Mouse (Mus musculus) retina, embryonic 14.5 days (tissue): ENCODE measurements around the gene Hist1h4a.
A peak's percentile ranks its signal among the peaks of the same experiment; 100 is the strongest.
"Not testable (repeated sequence)": the region's sequence is repeated elsewhere in the genome, so short reads cannot be mapped to it uniquely, and the experiment has no call there.

Experiments
- DNase-seq: peaks from one replicate; pipeline ENCODE4 v3.0.0-alpha.2; 2015; ENCODE audit warnings: low spot score

Gene Hist1h4a

GRCm38 (mm10) chr13:23740910-23741309 is 20.1 kb downstream of the Hist1h4a start:
- DNase-seq: no peak

GRCm38 (mm10) chr13:23740256-23740840 is 20.7 kb downstream of the Hist1h4a start:
- DNase-seq: no peak

GRCm38 (mm10) chr13:23739922-23740252 is 21.1 kb downstream of the Hist1h4a start:
- no peak for DNase-seq

- DNase-seq: peak; percentile 87
These were observed 21.7 kb downstream of the Hist1h4a start for GRCm38 (mm10) chr13:23739069-23739921.

- peak; percentile 95 for DNase-seq
These were observed 22.4 kb downstream of the Hist1h4a start, which contains the start of gene Hist1h1c for GRCm38 (mm10) chr13:23738677-23739068. Gene Hist1h1c (plus strand): TSS chr13:23738808.

- DNase-seq: peak; percentile 36
These were observed 23.0 kb downstream of the Hist1h4a start for GRCm38 (mm10) chr13:23738041-23738440.

- peak; percentile 9 for DNase-seq
These were observed 23.9 kb downstream of the Hist1h4a start for GRCm38 (mm10) chr13:23737091-23737490.

GRCm38 (mm10) chr13:23732156-23732804 is 28.8 kb downstream of the Hist1h4a start:
- DNase-seq: peak; percentile 80

GRCm38 (mm10) chr13:23730479-23730878 is 30.6 kb downstream of the Hist1h4a start:
- DNase-seq: peak; percentile 6

GRCm38 (mm10) chr13:23729706-23730105 is 31.3 kb downstream of the Hist1h4a start:
- no peak for DNase-seq

- no peak for DNase-seq
These were observed 31.9 kb downstream of the Hist1h4a start for GRCm38 (mm10) chr13:23729192-23729525.

- DNase-seq: no peak
These were observed 32.4 kb downstream of the Hist1h4a start for GRCm38 (mm10) chr13:23728472-23729191.

- DNase-seq: no peak
These were observed 35.8 kb downstream of the Hist1h4a start for GRCm38 (mm10) chr13:23725213-23725612.

GRCm38 (mm10) chr13:23724239-23724638 is 36.8 kb downstream of the Hist1h4a start:
- no peak for DNase-seq

- not testable (repeated sequence) for DNase-seq
These were observed 43.3 kb downstream of the Hist1h4a start for GRCm38 (mm10) chr13:23717593-23718245.

- DNase-seq: no peak
These were observed 43.9 kb downstream of the Hist1h4a start for GRCm38 (mm10) chr13:23717176-23717575.

- no peak for DNase-seq
These were observed 44.6 kb downstream of the Hist1h4a start for GRCm38 (mm10) chr13:23716261-23717042.
